Mouse (Mus musculus) lung, embryonic 15.5 days (tissue): ENCODE data around the gene Tcte2. TPM values are rescaled to one million over a fixed set of nuclear protein-coding genes. Genes with fewer than 3 reads are reported as not detected.

ENCODE experiments used
- ATAC-seq: fragments of 200-750 bp; cut with Nextera tagmentation; 2 replicates; pipeline ENCODE4 v1.8.0; 2017; ENCODE audit warnings: moderate number of reproducible peaks, borderline replicate concordance; ENCODE audit not compliant: low FRiP score, low TSS enrichment; ENCODE audit errors: extremely low read depth
- H3K27ac ChIP-seq: fragments of 300-500 bp; sonication (generic); 2 replicates; pipeline ENCODE4 v1.5.1; 2015; ENCODE audit warnings: moderate library complexity, mild to moderate bottlenecking, inconsistent platforms
- H3K27me3 ChIP-seq: fragments of 300-500 bp; sonication (generic); 2 replicates; pipeline ENCODE4 v1.6.1; 2015; ENCODE audit warnings: inconsistent platforms
- H3K36me3 ChIP-seq: fragments of 300-500 bp; sonication (generic); 2 replicates; pipeline ENCODE4 v1.6.1; 2015; ENCODE audit warnings: inconsistent platforms
- H3K4me1 ChIP-seq: fragments of 300-500 bp; sonication (generic); 2 replicates; pipeline ENCODE4 v1.6.1; 2015; ENCODE audit warnings: inconsistent platforms
- H3K4me2 ChIP-seq: fragments of 300-500 bp; sonication (generic); 2 replicates; pipeline ENCODE4 v1.6.1; 2015; ENCODE audit warnings: inconsistent platforms, mild to moderate bottlenecking, moderate library complexity
- H3K4me3 ChIP-seq: fragments of 300-500 bp; sonication (generic); 2 replicates; pipeline ENCODE4 v1.5.1; 2015; ENCODE audit warnings: mild to moderate bottlenecking, inconsistent platforms
- H3K9ac ChIP-seq: fragments of 300-500 bp; sonication (generic); 2 replicates; pipeline ENCODE4 v1.6.1; 2015; ENCODE audit warnings: inconsistent platforms
- H3K9me3 ChIP-seq: fragments of 300-500 bp; sonication (generic); 2 replicates; pipeline ENCODE4 v1.6.1; 2016; ENCODE audit warnings: inconsistent platforms
- WGBS: fragments of 180-500 bp; shearing (Covaris S2); methylation state at CpG from one replicate; pipeline ENCODE4 v1.1.7; 2015; 5-methylcytosine and 5-hydroxymethylcytosine counted together
- polyA plus RNA-seq: library from polyadenylated mRNA; unstranded; fragments of >200 nt; fragmentation: Nextera tagmentation; extraction: Ambion mirVana; gene quantifications from 2 replicates; pipeline ENCODE4 v1.2.1, GENCODE M21; 2015

Tcte2 gene
- polyA plus RNA-seq, 1 experiment from 2014 or later, result 5.1 TPM

DNA sequence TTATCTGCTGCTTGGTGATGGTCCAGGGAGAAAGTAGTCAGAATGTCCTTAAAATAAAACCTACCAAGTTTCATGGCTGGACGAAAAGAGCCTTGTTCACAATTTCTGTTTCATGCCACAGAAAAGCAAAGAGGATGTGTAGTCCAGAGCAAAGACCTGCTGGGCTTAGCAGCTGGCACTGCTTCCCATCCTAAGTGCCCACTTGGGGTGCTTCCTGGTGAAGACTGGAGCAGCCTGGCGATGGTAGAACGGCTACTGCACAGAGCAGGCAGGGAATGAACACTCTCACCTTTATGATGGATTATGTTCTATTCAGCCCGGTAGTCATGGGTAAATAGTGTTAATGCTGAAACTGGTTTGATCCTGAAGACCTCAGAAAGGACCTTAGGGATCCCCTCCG lies 27.7 kb downstream of the Tcte2 start:
- 79% methylated on average over 5 of the region's 5 CpGs for WGBS
- Histone ChIP-seq H3K4me1 (peaks cover 36% of the 10 kb centered on the region), H3K9ac (no peak overlapping the region), H3K27me3 (no peaks in the 10 kb centered on the region), H3K4me2 (no peak overlapping the region), H3K9me3 (no peaks in the 10 kb centered on the region), H3K27ac (no peak overlapping the region), H3K4me3 (no peak overlapping the region), H3K36me3 (no peaks in the 10 kb centered on the region)
- ATAC-seq, result no peak

- H3K4me1 ChIP-seq, result peaks cover 33% of the 10 kb centered on the region
- peak; percentile 21; the same call in 1 of the 2 replicates for ATAC-seq
- WGBS, result 33% methylated on average over 8 of the region's 8 CpGs
- H3K4me3 ChIP-seq, result no peak overlapping the region
- no peak overlapping the region for H3K4me2 ChIP-seq
- no peaks in the 10 kb centered on the region for H3K9me3 ChIP-seq
- peak overlapping the region; percentile 5 for H3K27ac ChIP-seq
- H3K27me3 ChIP-seq, result no peaks in the 10 kb centered on the region
- no peaks in the 10 kb centered on the region for H3K36me3 ChIP-seq
- H3K9ac ChIP-seq, result no peak overlapping the region
These were observed 28.9 kb downstream of the Tcte2 start for GRCm38 (mm10) chr17:13732685-13733084.

DNA sequence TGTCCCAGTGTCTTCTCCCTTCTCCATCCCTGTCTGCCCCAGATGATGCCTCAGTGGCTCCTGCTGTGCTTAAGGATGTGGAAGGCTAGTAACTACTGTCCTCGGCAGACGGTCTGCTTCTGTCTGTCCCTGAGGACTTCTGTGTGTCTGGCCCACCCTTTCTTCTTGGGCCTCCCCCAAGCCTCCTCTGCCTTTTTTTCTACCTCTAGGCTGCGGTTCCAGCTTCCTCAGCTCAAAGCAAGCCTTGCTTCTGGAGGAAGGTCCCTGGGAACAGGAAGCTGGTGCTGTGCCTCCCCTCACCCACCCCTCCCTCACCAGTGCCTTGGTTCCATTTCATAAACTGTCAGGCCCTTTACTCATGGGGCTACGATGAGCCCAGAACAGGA lies 29.9 kb downstream of the Tcte2 start:
- H3K9me3 ChIP-seq, result no peaks in the 10 kb centered on the region
- 66% methylated on average over 4 of the region's 4 CpGs for WGBS

DNA sequence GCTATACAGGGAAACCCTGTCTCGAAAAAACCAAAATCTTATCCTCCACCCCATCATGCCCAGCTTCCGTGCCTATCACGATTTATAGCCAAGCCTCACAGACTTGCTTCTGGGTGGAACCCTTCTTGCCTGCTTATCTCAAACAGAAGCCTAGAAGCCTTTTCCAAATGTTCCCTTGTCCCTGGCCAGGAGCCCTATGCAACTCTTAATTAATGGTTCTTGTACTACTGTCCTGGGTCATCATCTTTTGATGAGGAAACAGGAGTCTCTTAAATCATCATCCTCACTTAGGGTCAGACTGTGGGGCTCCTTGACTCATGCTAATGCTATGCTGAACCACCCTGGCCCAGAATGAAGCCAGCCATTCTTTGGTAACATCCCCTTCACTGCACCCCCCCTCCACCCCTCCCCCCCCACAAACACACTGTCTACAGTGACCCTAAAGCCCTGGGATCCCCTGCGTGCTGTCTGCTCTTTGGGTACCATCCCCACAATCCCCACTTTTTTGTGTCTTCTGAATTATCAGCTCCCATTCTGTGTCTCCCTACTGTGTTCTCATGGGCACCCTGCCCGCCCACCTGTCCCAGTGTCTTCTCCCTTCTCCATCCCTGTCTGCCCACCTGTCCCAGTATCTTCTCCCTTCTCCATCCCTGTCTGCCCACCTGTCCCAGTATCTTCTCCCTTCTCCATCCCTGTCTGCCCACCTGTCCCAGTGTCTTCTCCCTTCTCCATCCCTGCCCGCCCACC lies 30.5 kb downstream of the Tcte2 start:
- H3K9ac ChIP-seq, result no peak overlapping the region
- ATAC-seq, result no peak
- WGBS, result 92% methylated on average over 6 of the region's 6 CpGs

More for the DNA sequence above, 29.9 kb downstream of the Tcte2 start:
- Histone ChIP-seq H3K9ac (no peak overlapping the region), H3K36me3 (no peaks in the 10 kb centered on the region), H3K27ac (no peak overlapping the region), H3K4me2 (no peak overlapping the region), H3K4me3 (no peak overlapping the region), H3K27me3 (no peaks in the 10 kb centered on the region), H3K4me1 (peaks cover 27% of the 10 kb centered on the region)
- no peak for ATAC-seq

DNA sequence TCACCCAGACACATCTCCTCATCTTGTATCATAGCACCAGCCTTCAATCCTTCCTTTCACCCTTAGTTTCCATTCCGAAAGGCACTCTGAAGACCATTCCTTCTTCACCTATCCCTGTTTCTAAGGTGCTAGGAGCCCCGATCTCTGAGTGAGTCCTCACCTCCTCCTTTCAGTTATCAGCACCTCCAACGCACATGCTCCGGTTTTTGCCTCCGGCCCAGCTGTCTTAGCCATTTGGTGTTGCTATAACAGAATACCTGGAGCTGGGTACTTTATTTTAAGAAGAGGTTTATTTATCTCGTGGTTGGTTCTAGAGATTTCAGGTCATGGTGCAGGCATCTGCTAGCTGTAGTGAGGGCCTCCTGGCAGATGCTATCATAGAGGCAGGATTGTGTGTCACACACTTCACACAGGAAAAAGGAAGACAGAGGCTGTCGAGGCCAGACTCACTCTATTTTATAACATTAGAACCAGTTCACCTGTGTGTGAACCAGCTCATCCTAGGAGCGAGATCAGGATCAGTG lies 34.7 kb downstream of the Tcte2 start:
- no peaks in the 10 kb centered on the region for H3K27me3 ChIP-seq
- H3K27ac ChIP-seq, result no peak overlapping the region
- ATAC-seq, result no peak
- no peak overlapping the region for H3K4me2 ChIP-seq
- H3K36me3 ChIP-seq, result no peaks in the 10 kb centered on the region
- 0 out of 2 replicates have a peak, but pooled peaks cover 11% of the 10 kb centered on the region for H3K4me1 ChIP-seq
- WGBS, result 90% methylated on average over 8 of the region's 8 CpGs
- no peak overlapping the region for H3K9ac ChIP-seq
- no peaks in the 10 kb centered on the region for H3K9me3 ChIP-seq
- H3K4me3 ChIP-seq, result no peak overlapping the region

More for the DNA sequence above, 30.5 kb downstream of the Tcte2 start:
- H3K36me3 ChIP-seq, result no peaks in the 10 kb centered on the region
- no peak overlapping the region for H3K4me2 ChIP-seq
- no peaks in the 10 kb centered on the region for H3K27me3 ChIP-seq
- H3K4me3 ChIP-seq, result no peak overlapping the region
- no peaks in the 10 kb centered on the region for H3K9me3 ChIP-seq
- no peak overlapping the region for H3K27ac ChIP-seq
- H3K4me1 ChIP-seq, result peaks cover 26% of the 10 kb centered on the region

DNA sequence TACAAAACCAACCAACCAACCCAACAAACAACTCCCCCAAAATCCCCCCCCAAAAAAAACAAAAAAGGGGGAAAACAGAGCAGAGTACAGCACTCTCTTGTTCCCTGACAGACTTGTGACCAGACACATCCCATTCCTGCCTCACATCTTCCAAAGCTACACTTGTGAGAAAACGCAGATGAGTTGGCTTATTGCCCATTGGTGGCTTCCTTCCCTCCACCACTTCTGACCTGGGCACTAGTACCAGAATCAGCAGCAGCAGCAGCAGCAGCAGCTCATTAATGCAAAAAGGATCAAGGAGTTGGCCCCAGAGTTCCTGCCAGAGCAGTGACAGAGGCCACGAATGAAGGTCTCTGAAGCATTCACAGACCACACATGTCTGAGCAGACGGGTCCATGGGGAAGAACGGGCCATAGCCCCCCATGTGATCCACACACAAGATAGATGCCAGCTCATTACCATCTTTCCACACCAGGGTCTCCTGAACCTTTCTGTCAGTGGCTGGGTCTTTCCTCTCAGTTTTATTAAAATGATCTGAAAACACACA lies 36.5 kb downstream of the Tcte2 start:
- Histone ChIP-seq H3K36me3 (no peaks in the 10 kb centered on the region), H3K4me1 (0 out of 2 replicates have a peak, but pooled peaks cover 7% of the 10 kb centered on the region), H3K27ac (no peak overlapping the region), H3K4me2 (no peak overlapping the region), H3K9ac (no peak overlapping the region), H3K4me3 (no peak overlapping the region), H3K9me3 (no peaks in the 10 kb centered on the region), H3K27me3 (no peaks in the 10 kb centered on the region)
- ATAC-seq, result no peak
- WGBS, result 26% methylated on average over 4 of the region's 4 CpGs

DNA sequence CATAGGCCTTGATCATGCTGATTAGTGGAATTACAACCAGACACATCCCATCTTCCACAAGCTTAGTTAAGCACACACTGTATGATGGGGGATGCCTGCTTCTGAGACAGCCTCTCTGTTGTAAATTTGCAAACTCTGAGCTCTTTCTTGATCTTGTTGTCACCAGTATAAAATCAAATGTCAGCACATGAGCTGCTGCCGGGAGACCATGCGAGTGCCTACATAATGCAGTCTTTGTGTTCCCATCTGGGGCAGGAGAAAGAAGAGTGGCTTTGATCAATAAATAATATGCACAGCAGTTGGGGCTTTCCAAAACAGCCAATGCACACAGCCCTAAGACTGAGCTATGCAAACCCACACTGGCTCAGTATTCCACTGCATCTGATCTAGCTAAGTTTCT lies 39.2 kb downstream of the Tcte2 start:
- 0 out of 2 replicates have a peak, but pooled peaks cover 7% of the 10 kb centered on the region for H3K4me1 ChIP-seq
- H3K27me3 ChIP-seq, result no peaks in the 10 kb centered on the region
- no peak overlapping the region for H3K4me2 ChIP-seq
- WGBS, result 65% methylated on average over 2 of the region's 2 CpGs
- no peak for ATAC-seq
- no peak overlapping the region for H3K4me3 ChIP-seq
- H3K36me3 ChIP-seq, result no peaks in the 10 kb centered on the region
- no peak overlapping the region for H3K9ac ChIP-seq
- H3K27ac ChIP-seq, result no peak overlapping the region
- no peaks in the 10 kb centered on the region for H3K9me3 ChIP-seq

- 81% methylated on average over 2 of the region's 2 CpGs for WGBS
- H3K9ac ChIP-seq, result no peak overlapping the region
- no peaks in the 10 kb centered on the region for H3K27me3 ChIP-seq
- no peaks in the 10 kb centered on the region for H3K36me3 ChIP-seq
- H3K27ac ChIP-seq, result no peak overlapping the region
- no peak overlapping the region for H3K4me2 ChIP-seq
- 0 out of 2 replicates have a peak, but pooled peaks cover 7% of the 10 kb centered on the region for H3K4me1 ChIP-seq
- H3K4me3 ChIP-seq, result no peak overlapping the region
- no peak for ATAC-seq
- H3K9me3 ChIP-seq, result no peaks in the 10 kb centered on the region
These were observed 40.3 kb downstream of the Tcte2 start for GRCm38 (mm10) chr17:13721372-13721771.

GRCm38 (mm10) chr17:13720187-13720586 lies 41.4 kb downstream of the Tcte2 start:
- H3K9ac ChIP-seq, result no peak overlapping the region
- H3K4me3 ChIP-seq, result no peak overlapping the region
- H3K9me3 ChIP-seq, result no peaks in the 10 kb centered on the region
- H3K36me3 ChIP-seq, result no peaks in the 10 kb centered on the region
- H3K4me1 ChIP-seq, result 0 out of 2 replicates have a peak, but pooled peaks cover 6% of the 10 kb centered on the region
- no peaks in the 10 kb centered on the region for H3K27me3 ChIP-seq
- H3K27ac ChIP-seq, result no peak overlapping the region
- ATAC-seq, result no peak
- no peak overlapping the region for H3K4me2 ChIP-seq
- 92% methylated on average over 5 of the region's 5 CpGs for WGBS

GRCm38 (mm10) chr17:13717428-13717827 lies 44.2 kb downstream of the Tcte2 start:
- no peaks in the 10 kb centered on the region for H3K27me3 ChIP-seq
- 86% methylated on average over 11 of the region's 11 CpGs for WGBS
- H3K4me2 ChIP-seq, result no peak overlapping the region
- no peak overlapping the region for H3K9ac ChIP-seq
- no peaks in the 10 kb centered on the region for H3K4me1 ChIP-seq
- no peaks in the 10 kb centered on the region for H3K36me3 ChIP-seq
- no peaks in the 10 kb centered on the region for H3K9me3 ChIP-seq
- no peak overlapping the region for H3K27ac ChIP-seq
- no peak for ATAC-seq
- no peak overlapping the region for H3K4me3 ChIP-seq

- Histone ChIP-seq H3K9me3 (no peaks in the 10 kb centered on the region), H3K4me1 (no peaks in the 10 kb centered on the region), H3K27me3 (no peaks in the 10 kb centered on the region), H3K36me3 (no peaks in the 10 kb centered on the region), H3K27ac (no peak overlapping the region), H3K4me2 (no peak overlapping the region), H3K4me3 (no peak overlapping the region), H3K9ac (no peak overlapping the region)
- ATAC-seq, result no peak
- 75% methylated on average over 6 of the region's 6 CpGs for WGBS
These were observed 45.3 kb downstream of the Tcte2 start for GRCm38 (mm10) chr17:13716336-13716735.

DNA sequence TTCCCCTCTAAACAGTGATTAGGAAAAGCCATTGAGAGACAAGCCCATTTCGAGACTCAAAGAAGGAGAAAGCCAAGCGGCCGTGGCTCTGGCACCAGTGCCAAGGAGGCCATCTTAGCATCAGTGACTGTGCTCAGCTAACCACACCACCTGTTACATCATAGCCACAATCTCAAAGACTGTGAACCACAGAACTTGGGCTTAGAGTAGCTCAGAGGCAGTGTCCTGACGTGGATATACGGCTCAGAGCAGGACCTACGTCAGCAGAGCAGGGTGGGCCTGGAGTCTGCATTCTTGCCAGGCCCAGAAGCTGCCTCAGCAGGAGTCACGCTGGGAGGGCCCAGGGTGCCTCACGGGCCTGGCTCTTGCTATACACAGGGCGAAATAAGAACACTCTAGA lies 46.1 kb downstream of the Tcte2 start:
- Histone ChIP-seq H3K9me3 (no peaks in the 10 kb centered on the region), H3K4me1 (no peaks in the 10 kb centered on the region), H3K27ac (no peak overlapping the region), H3K36me3 (no peaks in the 10 kb centered on the region), H3K27me3 (no peaks in the 10 kb centered on the region), H3K4me2 (no peak overlapping the region), H3K9ac (no peak overlapping the region), H3K4me3 (no peak overlapping the region)
- 60% methylated on average over 9 of the region's 9 CpGs for WGBS
- no peak for ATAC-seq
